Mouse (Mus musculus) layer of hippocampus, postnatal 14 days (tissue): ENCODE measurements at regions not wholly inside any gene's neighbourhood (a gene's known extent, or its start where the extent isn't known, plus 50 kb on each side); places are given as distances from the start of the nearest gene placed in this dataset.
A peak's percentile ranks its signal among the peaks of the same experiment; 100 is the strongest.

Source experiments
- DNase-seq, 2 experiments: peaks; one replicate each; pipeline ENCODE4 v3.0.0; 2021 to 2022; ENCODE audit warnings: low spot score in 2 of 2, mixed read lengths in 1 of 2

GRCm38 (mm10) chr12:12147088-12147687 is 114.8 kb upstream of the Fam49a start:
- DNase-seq, result peak in 1 of 2 experiments; percentile 9

- DNase-seq, result no peak
These were observed 114.1 kb upstream of the Fam49a start for GRCm38 (mm10) chr12:12147847-12148246.

- peak in 1 of 2 experiments; percentile 73 for DNase-seq
These were observed 113.1 kb upstream of the Fam49a start for GRCm38 (mm10) chr12:12148659-12149399.

GRCm38 (mm10) chr12:12164411-12164810 is 97.5 kb upstream of the Fam49a start:
- DNase-seq, result no peak

GRCm38 (mm10) chr12:12170581-12170980 is 91.4 kb upstream of the Fam49a start:
- DNase-seq, result no peak

GRCm38 (mm10) chr12:12172087-12172823 is 89.7 kb upstream of the Fam49a start:
- DNase-seq, result no peak

- peak; percentile 82 to 93 for DNase-seq
These were observed 85.3 kb upstream of the Fam49a start for GRCm38 (mm10) chr12:12176331-12177263.

GRCm38 (mm10) chr12:12177264-12178043 is 84.5 kb upstream of the Fam49a start:
- no peak for DNase-seq

- DNase-seq, result no peak
These were observed 83.5 kb upstream of the Fam49a start for GRCm38 (mm10) chr12:12178391-12178790.

GRCm38 (mm10) chr12:12179292-12179865 is 82.6 kb upstream of the Fam49a start:
- no peak for DNase-seq

GRCm38 (mm10) chr12:12180986-12181385 is 81.0 kb upstream of the Fam49a start:
- DNase-seq, result no peak

- DNase-seq, result no peak
These were observed 80.3 kb upstream of the Fam49a start for GRCm38 (mm10) chr12:12181686-12182085.

- no peak for DNase-seq
These were observed 75.6 kb upstream of the Fam49a start for GRCm38 (mm10) chr12:12186353-12186752.

GRCm38 (mm10) chr12:12195066-12195465 is 66.9 kb upstream of the Fam49a start:
- DNase-seq, result peak in 1 of 2 experiments; percentile 55

- no peak for DNase-seq
These were observed 65.3 kb upstream of the Fam49a start for GRCm38 (mm10) chr12:12196627-12197026.

- DNase-seq, result no peak
These were observed 53.7 kb upstream of the Fam49a start for GRCm38 (mm10) chr12:12208216-12208615.
